In the genomic region with DNA sequence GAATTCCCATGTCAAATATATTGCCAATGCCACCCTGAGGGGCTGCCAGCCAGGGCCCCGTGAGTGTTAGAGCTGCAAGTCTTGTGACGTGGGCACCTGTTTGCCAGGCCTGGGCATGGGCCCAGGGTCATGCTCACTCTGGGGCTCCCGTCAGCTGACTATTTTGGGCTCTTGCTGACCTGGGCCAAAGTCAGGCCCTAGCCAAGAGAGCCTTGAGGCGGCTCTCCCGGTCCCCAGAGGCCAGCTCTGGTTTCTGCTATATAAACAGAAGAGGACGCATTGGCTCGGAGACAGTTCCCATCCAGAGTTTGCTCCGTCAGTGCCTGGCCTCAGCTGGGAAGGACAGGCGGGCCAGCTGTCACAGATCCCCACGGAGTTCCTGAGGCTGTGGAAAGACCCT, we compare ENCODE assay signal across 7 mouse cellular contexts. TPM values are rescaled to one million over a fixed set of nuclear protein-coding genes. Genes with fewer than 3 reads are reported as not detected.
A peak's percentile ranks its signal among the peaks of the same experiment; 100 is the strongest.
DNase-seq lines count a peak whose midpoint lies in the region; ATAC-seq and TF ChIP-seq lines count a peak whose summit lies in the region.

No protein-coding gene starts in this region.

- H3K4me2 ChIP-seq in lung, embryonic 14.5 days: no peak overlapping the region

- H3K4me1 ChIP-seq in lung, embryonic 14.5 days (ENCODE audit: insufficient read depth): peaks cover 19% of the 10 kb centered on the region

- TF ChIP-seq CTCF in lung, embryonic 14.5 days (IDR thresholded peaks at IDR 0.05; ENCODE audit: low read depth): no peak

- no peaks in the 10 kb centered on the region for H3K9me3 ChIP-seq in lung, embryonic 14.5 days (ENCODE audit: low read depth, low read length)

- peak; percentile 40 for ATAC-seq in lung, embryonic 14.5 days (ENCODE audit: insufficient read depth)
- no peak for ATAC-seq in erythroblast, adult 5-6 weeks (replicated peaks; ENCODE audit: low FRiP score, poor library complexity, severe bottlenecking)

- no peaks in the 10 kb centered on the region for H3K36me3 ChIP-seq in lung, embryonic 14.5 days (ENCODE audit: insufficient read depth)

- no peaks in the 10 kb centered on the region for H3K27me3 ChIP-seq in lung, embryonic 14.5 days (ENCODE audit: insufficient read depth, low read length)

- WGBS in lung, embryonic 14.5 days: 20% methylated on average over 10 of the region's 10 CpGs

- peak overlapping the region; percentile 92 for H3K27ac ChIP-seq in lung, embryonic 14.5 days (ENCODE audit: low read depth)

- peak; percentile 59 for DNase-seq in adrenal gland, postnatal 25 days
- DNase-seq in fibroblast of lung, adult 2 months (ENCODE audit: low read depth): peak; percentile 57
- peak; percentile 34 for DNase-seq in induced T-regulatory cell, adult 2 months (ENCODE audit: low read depth)
- peak; percentile 78 for DNase-seq in lung, embryonic 14.5 days
- no peak for DNase-seq in B cell, adult 2 months
- DNase-seq in thymus, adult 18-20 months: no peak

- H3K9ac ChIP-seq in lung, embryonic 14.5 days: peak overlapping the region; percentile 6; the same call in 1 of the 2 replicates

- no peak overlapping the region for H3K4me3 ChIP-seq in lung, embryonic 14.5 days (ENCODE audit: low read depth, low read length)

RNA-seq across cellular contexts. Expression of gene Nr4a1, which starts 6.3 kb away (rescaled TPM):
- total RNA-seq in adrenal gland, postnatal 25 days (2021): 98.7 and 131 TPM in 2 replicates
- polyA plus RNA-seq in lung, embryonic 14.5 days (2014; fragmentation: Nextera tagmentation; extraction: Ambion mirVana): 8.8 TPM in 2 replicates
- 3.3 and 11.3 TPM in 2 replicates for total RNA-seq in erythroblast, adult 5-6 weeks (2015; ENCODE audit: low replicate concordance)
- 6.0 and 15.7 TPM in 2 replicates for total RNA-seq in erythroblast, adult 5-6 weeks (2017; ENCODE audit: low replicate concordance)

RNA-seq across cellular contexts. Expression of gene Atg101, which starts 23.7 kb away (rescaled TPM):
- 40.6 and 44.5 TPM in 2 replicates for total RNA-seq in adrenal gland, postnatal 25 days (2021)
- 59.1 and 64.7 TPM in 2 replicates for polyA plus RNA-seq in lung, embryonic 14.5 days (2014; fragmentation: Nextera tagmentation; extraction: Ambion mirVana)
- total RNA-seq in erythroblast, adult 5-6 weeks (2015; ENCODE audit: low replicate concordance): 7.9 and 14.2 TPM in 2 replicates
- total RNA-seq in erythroblast, adult 5-6 weeks (2017; ENCODE audit: low replicate concordance): 13.0 and 14.1 TPM in 2 replicates

RNA-seq across cellular contexts. Expression of gene 6030408B16Rik, which starts 32.6 kb away (rescaled TPM):
- total RNA-seq in adrenal gland, postnatal 25 days (2021): 0.27 TPM in 1 of 2 replicates, not detected in the other
- polyA plus RNA-seq in lung, embryonic 14.5 days (2014; fragmentation: Nextera tagmentation; extraction: Ambion mirVana): 41.0 and 41.4 TPM in 2 replicates
- not detected in 2 replicates for total RNA-seq in erythroblast, adult 5-6 weeks (2015; ENCODE audit: low replicate concordance)
- total RNA-seq in erythroblast, adult 5-6 weeks (2017; ENCODE audit: low replicate concordance): not detected in 2 replicates

RNA-seq across cellular contexts. Expression of gene Grasp, which starts 36.4 kb away (rescaled TPM):
- total RNA-seq in adrenal gland, postnatal 25 days (2021): 9.8 and 16.3 TPM in 2 replicates
- 7.8 and 10.4 TPM in 2 replicates for polyA plus RNA-seq in lung, embryonic 14.5 days (2014; fragmentation: Nextera tagmentation; extraction: Ambion mirVana)
- total RNA-seq in erythroblast, adult 5-6 weeks (2015; ENCODE audit: low replicate concordance): not detected in 2 replicates
- total RNA-seq in erythroblast, adult 5-6 weeks (2017; ENCODE audit: low replicate concordance): 0.84 TPM in 1 of 2 replicates, not detected in the other

Comparison
In these comparisons a context has a peak if more than half of its experiments do, and no peak if none do; other contexts are left out.
1. DNase-seq: peak in adrenal gland, postnatal 25 days (single experiment), fibroblast of lung, adult 2 months (single experiment), induced T-regulatory cell, adult 2 months (single experiment) and lung, embryonic 14.5 days (single experiment); none in B cell, adult 2 months (0 of 2) and thymus, adult 18-20 months (0 of 2).